Mouse (Mus musculus) activated CD4-positive, CD25-positive, alpha-beta regulatory T cell, adult 4 months (primary cell): ENCODE data around the gene Adgrb3. TPM values are rescaled to one million over a fixed set of nuclear protein-coding genes. Genes with fewer than 3 reads are reported as not detected.
"Not testable (repeated sequence)": the region's sequence is repeated elsewhere in the genome, so short reads cannot be mapped to it uniquely, and the experiment has no call there.

ENCODE experiments used
- ATAC-seq: one replicate; pipeline ENCODE4 v1.8.0; 2017
- polyA plus RNA-seq, 2 experiments: library from polyadenylated mRNA; unstranded; fragments of 100-300 nt; shearing (Covaris generic); gene quantifications; one replicate each; pipeline ENCODE4 v1.2.1; 2017

Adgrb3 gene
- polyA plus RNA-seq, 2 experiments from 2014 or later, result 0.12 TPM; not detected in 1

DNA sequence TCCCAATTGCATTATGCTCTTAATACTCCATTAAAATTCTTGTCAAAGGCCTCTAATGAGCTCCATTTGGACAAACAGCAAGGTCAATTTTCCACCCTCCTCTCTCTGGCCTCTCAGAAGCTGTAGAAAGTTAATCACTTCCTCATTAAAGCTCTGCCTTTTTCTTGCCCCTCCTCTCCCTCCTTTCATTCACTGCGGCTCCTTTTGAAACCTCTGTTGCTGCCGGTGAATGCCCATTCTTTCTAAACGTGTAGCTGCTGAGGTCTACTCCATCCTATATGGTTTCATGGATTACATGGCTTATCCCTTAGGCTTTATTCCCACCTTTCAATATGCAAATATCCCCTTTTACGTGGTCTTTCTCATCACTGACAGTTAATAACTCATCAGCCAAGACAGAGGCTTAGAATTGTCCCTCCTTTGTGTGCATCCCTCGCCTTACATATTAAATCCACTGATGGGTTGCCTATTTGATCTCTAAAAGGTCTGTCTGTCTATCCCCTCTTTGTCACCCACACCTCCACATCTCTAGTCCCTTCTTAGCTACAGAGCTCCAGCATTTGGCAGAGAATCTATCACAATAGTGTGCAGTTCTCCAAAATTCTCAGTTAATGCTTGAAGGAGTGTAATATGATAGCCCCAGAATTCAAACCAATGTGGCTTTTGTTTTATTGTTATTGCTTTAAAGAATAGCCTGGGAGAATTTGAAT lies 741.3 kb downstream of the Adgrb3 start:
- ATAC-seq, result no peak

DNA sequence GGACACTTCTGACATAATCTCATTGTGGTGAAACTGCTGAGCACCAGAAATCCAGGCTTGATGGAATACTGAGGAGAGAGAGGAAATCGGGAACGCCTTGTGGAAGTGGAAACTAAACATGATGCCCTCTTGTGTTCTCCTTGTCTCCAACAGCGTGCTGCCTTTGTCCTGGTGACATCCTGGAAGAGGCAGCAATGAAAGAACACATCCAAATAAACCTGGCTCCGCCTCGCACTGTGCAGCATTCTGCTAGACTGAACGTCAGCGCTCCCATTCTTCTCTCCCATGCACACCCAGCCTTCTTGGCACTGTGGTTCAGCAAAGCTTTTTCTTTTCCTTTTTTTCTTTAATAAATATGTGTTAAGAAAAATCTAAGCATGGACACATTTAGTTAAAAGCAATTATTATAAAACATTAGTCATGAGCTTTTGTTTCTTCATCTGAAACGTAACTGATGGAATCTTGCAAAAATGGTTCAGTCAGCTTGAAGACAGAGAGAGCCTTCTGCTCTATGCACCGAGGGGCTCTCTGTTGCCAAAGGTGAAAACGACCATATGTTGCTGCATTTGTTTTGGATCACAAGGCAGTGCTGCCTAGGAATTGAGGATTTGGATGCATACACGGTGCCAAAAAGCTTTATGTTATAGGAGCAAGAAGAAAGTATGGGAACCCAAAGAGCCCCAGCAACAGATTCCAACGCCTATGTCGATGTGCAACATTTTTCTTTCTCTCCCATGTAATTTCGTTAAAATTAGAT lies 743.7 kb downstream of the Adgrb3 start:
- no peak for ATAC-seq

DNA sequence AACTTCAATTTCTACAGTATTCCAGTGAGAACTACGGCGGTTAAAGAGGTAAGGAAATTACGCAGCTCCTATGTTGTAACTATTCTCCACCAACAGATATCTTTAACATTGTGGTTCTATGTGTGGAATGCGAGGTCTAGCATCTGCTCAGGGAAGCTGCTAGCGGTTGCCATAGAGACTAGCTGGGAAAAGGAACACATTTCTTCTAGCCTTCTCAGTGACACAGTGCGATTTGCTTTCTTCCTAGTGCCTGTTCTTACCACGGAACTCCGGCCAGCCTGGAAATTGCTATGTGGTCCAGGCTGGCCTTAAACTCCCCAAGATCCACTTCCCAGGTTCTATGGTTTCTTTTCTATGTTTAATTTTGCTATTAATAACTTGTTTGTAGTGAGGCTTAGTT lies 747.1 kb downstream of the Adgrb3 start:
- ATAC-seq, result no peak

DNA sequence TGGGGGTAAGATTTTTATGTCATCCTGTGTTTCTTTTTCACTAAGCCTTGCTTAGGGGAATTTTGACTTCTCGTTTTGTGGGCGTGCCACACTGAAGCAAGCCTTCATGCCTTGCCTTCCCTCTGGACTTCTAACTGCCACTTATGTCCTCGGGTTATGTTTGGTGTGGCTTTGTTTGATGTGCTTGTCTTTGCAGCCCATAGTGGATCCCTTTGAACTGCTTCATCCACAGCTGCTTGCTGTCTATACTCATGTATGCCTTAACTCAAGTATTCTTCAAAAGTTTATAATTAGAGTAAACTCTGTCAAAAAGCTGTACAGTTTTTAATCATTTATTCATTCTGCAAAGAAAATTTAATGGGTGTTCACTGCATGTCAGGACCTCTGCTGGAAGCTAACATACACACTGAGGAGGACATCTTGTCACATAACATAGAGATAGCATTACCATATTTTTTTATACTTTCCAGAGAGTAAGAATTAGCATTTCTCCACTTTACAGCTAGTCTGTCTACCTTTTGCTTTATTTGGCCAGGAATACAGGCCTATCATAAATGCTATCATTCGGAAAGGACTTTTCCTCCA lies 748.1 kb downstream of the Adgrb3 start:
- no peak for ATAC-seq

- ATAC-seq, result no peak
These were observed 750.1 kb downstream of the Adgrb3 start for GRCm38 (mm10) chr1:25079395-25079794.

DNA sequence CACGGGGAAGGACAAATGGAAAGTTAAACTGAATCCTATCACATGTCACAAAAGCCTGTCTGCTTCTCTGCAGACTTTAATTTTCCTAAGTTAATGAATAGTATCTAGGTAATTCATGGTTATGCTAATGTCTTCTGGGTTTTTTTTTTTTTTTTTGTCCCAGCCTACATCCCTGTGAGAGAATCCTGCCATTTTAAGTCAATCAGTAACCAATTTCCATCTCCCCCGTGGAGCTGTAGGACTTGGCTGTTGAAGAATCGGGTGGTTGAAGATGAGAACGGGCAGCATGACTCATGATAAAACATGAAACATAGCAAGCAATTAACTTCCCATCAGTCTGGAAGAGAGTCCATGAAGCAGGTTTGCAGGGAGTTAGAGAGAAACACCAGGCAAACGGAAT lies 753.6 kb downstream of the Adgrb3 start:
- ATAC-seq, result no peak

GRCm38 (mm10) chr1:25063964-25064363 lies 765.5 kb downstream of the Adgrb3 start:
- no peak for ATAC-seq

DNA sequence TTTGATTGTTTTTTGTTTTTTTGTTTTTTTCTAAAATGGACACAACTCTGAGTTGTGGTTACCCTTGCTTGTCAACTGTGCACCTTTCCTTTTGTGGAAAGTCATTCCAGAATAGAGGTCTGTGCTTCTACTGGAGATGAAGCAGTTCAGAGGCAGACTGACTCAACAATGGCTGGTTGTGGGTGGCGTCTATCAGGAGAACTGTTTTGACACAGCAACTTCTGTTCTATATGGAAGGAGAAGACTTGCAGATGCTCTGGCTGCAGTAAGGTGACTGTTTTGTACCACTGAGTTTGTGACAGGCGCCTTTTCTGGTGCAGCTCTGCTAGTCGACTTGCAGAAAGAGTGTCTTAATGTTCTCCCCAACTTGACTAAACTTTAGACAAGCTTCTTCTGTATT lies 768.6 kb downstream of the Adgrb3 start:
- no peak for ATAC-seq

DNA sequence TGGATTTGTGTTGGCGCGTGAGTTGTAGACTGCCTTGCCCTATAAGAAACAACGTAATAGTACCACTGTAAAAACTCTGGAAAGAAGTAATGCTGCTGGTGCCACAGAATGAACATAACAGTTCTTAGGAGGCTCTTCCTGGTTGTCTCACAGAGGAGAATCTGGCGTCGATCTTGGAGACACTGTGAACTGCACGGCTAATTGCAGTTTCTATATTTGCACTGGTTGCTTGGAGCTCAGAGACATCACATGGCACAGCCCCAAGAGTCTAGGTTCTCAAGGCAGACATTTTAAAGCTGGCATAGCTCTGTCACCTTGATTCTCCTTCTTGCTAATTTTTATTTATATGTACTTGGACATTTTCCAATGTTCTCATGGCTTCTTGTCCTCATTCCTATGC lies 769.3 kb downstream of the Adgrb3 start:
- no peak for ATAC-seq

DNA sequence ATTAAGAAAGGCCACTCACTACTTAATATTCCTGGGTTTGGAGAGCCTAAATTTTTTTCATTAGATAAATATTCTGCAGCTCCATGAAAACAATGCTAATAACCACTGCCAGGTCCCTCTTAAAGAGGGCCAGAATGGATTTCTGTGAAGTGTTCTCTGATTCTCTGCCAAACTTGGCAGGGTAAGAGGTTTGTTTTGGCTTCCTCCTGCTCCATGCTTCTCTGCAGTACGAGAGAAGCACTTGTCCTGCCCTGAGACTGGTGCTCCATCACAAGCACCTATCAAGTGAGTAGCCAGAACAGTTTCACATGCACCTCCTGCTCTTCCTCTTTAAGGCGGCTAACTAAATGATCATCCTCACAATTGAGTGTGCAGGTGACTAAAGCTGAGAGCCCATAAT lies 771.9 kb downstream of the Adgrb3 start:
- no peak for ATAC-seq

DNA sequence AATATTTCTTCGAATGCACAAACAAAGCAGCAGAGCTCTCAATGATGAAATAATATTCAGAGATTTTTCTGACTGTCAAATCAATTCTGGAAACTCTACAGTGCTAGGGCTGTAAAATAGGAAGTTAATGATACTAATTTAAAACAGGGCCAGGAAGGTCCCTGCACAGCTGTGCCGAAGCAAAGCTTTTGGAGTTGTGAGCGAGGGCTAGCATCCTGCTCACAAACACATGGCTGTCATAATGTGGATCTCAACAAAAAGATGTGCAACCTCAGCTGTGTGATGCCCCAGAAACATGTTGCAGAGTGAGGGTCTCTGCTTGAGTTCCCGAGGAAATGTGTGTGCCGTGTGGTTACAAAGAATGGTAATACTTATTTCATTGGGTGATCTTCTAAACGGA lies 772.3 kb downstream of the Adgrb3 start:
- no peak for ATAC-seq

DNA sequence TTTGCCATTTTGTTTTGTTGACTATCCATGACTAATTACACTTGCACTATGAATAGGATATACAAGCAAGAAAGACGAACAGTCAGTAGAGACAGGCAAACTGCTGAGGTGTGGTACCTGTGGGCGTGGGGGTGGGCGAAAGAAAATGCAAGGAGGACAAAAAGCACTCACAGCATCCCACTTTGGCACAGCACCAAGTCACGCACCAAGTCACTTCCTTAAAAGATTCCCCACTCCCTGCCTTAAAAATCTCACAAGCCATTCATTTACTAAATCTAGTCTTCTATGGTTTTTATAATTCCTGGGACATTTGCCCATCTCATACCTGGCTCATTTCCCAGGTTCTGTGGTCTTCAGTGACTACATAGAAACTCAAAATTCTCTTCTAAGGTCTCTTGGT lies 787.4 kb downstream of the Adgrb3 start:
- ATAC-seq, result no peak

GRCm38 (mm10) chr1:25034161-25034560 lies 795.3 kb downstream of the Adgrb3 start:
- ATAC-seq, result no peak

DNA sequence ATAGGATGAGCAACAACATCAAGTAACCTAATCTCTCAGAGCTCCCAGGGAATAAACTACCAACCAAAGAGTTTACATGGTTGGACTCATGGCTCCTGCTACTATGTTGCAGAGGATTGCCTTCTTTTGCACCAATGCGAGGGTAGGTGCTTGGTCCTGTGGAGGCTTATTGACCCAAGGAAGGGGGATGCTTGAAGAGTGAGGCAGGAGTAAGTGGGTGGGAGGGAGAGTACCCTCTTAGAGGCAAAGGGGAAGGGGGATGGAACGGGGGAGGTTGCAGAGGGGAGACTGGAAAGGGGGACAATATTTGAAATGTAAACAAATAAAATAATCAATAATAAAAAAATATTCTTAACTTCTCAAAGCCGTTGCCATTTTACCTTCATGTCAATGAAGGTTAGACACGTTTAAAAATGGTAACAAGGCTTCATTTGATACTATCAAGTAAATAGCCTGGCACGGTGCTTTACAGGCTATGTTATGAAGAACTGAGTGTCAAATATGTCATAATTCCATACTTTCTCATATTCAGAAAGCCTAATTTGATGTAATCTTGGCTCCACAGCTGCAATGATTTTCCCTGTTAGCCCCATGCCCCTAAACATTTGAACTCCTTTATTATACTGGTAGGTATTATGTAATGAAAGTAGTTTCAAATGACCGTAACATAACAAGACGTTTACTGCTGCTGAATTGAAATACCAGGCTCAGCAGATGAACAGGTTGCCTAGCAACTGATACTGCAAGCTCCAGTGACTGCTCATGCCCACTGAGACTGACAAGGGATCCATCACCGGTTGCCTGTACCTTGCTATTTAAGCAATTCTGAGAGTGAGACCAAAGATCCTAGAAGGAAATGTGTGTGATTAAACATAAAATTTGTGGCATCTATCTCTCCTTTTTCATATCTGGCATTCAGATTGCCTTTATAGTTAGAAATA lies 796.1 kb downstream of the Adgrb3 start:
- ATAC-seq, result no peak

GRCm38 (mm10) chr1:25023156-25023555 lies 806.4 kb downstream of the Adgrb3 start:
- no peak for ATAC-seq

DNA sequence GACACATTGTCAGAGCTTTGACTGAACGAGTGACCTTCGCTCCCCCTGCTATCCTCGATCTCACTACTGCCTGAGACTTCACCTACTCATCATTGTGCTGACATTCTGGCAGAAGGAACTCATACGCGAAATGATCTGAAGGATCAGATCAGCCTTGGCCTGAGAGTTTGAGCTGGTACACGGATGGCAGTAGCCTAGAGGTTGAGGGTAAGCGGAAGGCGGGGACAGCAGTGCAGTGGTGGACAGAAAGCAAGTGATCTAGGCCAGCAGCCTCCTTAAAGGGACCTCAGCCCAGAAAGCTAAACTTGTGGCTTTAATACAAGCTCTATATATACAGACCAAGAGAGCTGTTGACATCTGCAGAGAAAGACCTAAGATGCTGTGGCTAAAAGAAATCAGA lies 811.7 kb downstream of the Adgrb3 start:
- ATAC-seq, result not testable (repeated sequence)
